Mouse (Mus musculus): ENCODE measurements around the gene Trim61. TPM values are rescaled to one million over a fixed set of nuclear protein-coding genes. Genes with fewer than 3 reads are reported as not detected.

Trim61 gene
- polyA plus RNA-seq, 1 experiment from 2014 or later, result 0.07 TPM

Other genes with a start within 250 kb of the Trim61 start
- gene Klhl2, start 168.5 kb downstream of the Trim61 start, polyA plus RNA-seq (2016; fragmentation: Nextera tagmentation; extraction: Ambion mirVana), result 9.3 and 11.3 TPM in 2 replicates
- 18.0 and 19.7 TPM in 2 replicates for gene Tmem192, start 71.3 kb downstream of the Trim61 start, polyA plus RNA-seq (2016; fragmentation: Nextera tagmentation; extraction: Ambion mirVana)
- gene Trim75, start 30.7 kb downstream of the Trim61 start, polyA plus RNA-seq (2016; fragmentation: Nextera tagmentation; extraction: Ambion mirVana), result not detected in 2 replicates
- gene Trim60, start 61 bp upstream of the Trim61 start, polyA plus RNA-seq (2016; fragmentation: Nextera tagmentation; extraction: Ambion mirVana), result not detected in 2 replicates
- gene Apela, start 18.8 kb upstream of the Trim61 start, polyA plus RNA-seq (2016; fragmentation: Nextera tagmentation; extraction: Ambion mirVana), result 1.5 and 1.6 TPM in 2 replicates
- not detected in 2 replicates for gene Gm10663, start 56.5 kb upstream of the Trim61 start, polyA plus RNA-seq (2016; fragmentation: Nextera tagmentation; extraction: Ambion mirVana)
- gene BC030870, start 111.0 kb upstream of the Trim61 start, polyA plus RNA-seq (2016; fragmentation: Nextera tagmentation; extraction: Ambion mirVana), result not detected in 2 replicates

All from midbrain, embryonic 10.5 days (tissue).